Mouse (Mus musculus) urinary bladder, postnatal 36 days (tissue): ENCODE results near the gene Tet2.
A peak's percentile ranks its signal among the peaks of the same experiment; 100 is the strongest.
"Not testable (repeated sequence)": the region's sequence is repeated elsewhere in the genome, so short reads cannot be mapped to it uniquely, and the experiment has no call there.

Source experiments
- DNase-seq, 2 experiments: peaks; one replicate each; pipeline ENCODE4 v3.0.0; 2022; ENCODE audit warnings: low spot score in 2 of 2, mixed read lengths in 1 of 2

The Tet2 gene

GRCm38 (mm10) chr3:133544551-133545303 lies at the start of gene Tet2:
Tet2 (minus strand) TSS chr3:133545139.
- DNase-seq = peak; percentile 46 to 51

- DNase-seq = not testable (repeated sequence)
Measured at GRCm38 (mm10) chr3:133592995-133593394, 48.1 kb upstream of the Tet2 start.

GRCm38 (mm10) chr3:133590506-133591152 lies 45.7 kb upstream of the Tet2 start:
- DNase-seq = no peak

GRCm38 (mm10) chr3:133585010-133585409 lies 40.1 kb upstream of the Tet2 start:
- DNase-seq = no peak

- DNase-seq = no peak
Measured at GRCm38 (mm10) chr3:133583411-133584025, 38.6 kb upstream of the Tet2 start.

- DNase-seq = no peak
Measured at GRCm38 (mm10) chr3:133582969-133583368, 38.0 kb upstream of the Tet2 start.

GRCm38 (mm10) chr3:133582096-133582495 lies 37.2 kb upstream of the Tet2 start:
- no peak for DNase-seq

GRCm38 (mm10) chr3:133581541-133581940 lies 36.6 kb upstream of the Tet2 start:
- DNase-seq = no peak

- DNase-seq = no peak
Measured at GRCm38 (mm10) chr3:133579671-133580070, 34.7 kb upstream of the Tet2 start.

GRCm38 (mm10) chr3:133579140-133579539 lies 34.2 kb upstream of the Tet2 start:
- DNase-seq = no peak

- no peak for DNase-seq
Measured at GRCm38 (mm10) chr3:133574969-133575368, 30.0 kb upstream of the Tet2 start.

- DNase-seq = no peak
Measured at GRCm38 (mm10) chr3:133571961-133572360, 27.0 kb upstream of the Tet2 start.

GRCm38 (mm10) chr3:133563503-133564205 lies 18.7 kb upstream of the Tet2 start:
- DNase-seq = no peak

GRCm38 (mm10) chr3:133559413-133560114 lies 14.6 kb upstream of the Tet2 start:
- no peak for DNase-seq

GRCm38 (mm10) chr3:133557602-133558001 lies 12.7 kb upstream of the Tet2 start:
- no peak for DNase-seq

- no peak for DNase-seq
Measured at GRCm38 (mm10) chr3:133557154-133557553, 12.2 kb upstream of the Tet2 start.

GRCm38 (mm10) chr3:133555378-133555777 lies 10.4 kb upstream of the Tet2 start:
- DNase-seq = no peak

- DNase-seq = no peak
Measured at GRCm38 (mm10) chr3:133554552-133555067, 9.7 kb upstream of the Tet2 start.

- DNase-seq = no peak
Measured at GRCm38 (mm10) chr3:133554092-133554491, 9.2 kb upstream of the Tet2 start.

- no peak for DNase-seq
Measured at GRCm38 (mm10) chr3:133551941-133552340, 7.0 kb upstream of the Tet2 start.
